8 mouse cellular contexts compared by ENCODE assay signal in the genomic region with DNA sequence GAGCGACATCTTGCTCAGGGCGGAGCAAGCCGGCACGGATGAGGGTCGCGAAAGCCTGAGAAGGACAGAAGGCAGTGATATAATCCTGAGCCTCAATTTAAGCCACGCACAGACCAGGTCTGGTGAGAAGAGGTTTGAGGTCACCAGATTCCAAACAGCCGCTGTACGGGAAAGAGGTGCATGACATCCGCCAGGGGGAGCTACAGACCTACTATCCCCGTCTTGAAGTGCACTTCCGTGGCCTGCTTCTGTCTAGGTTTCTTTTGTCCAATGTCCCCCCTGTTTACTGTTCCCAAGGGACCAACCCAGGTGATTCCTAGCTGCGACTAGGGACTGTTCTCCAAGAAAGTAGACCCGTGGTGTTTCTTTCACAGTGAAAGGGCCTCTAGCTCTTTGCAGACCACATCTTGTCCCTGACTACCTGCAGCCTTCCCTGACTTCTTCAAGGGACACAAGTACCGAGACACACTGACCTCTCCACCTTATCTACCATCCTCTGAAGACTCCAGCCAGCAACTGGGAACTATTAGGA. TPM values are rescaled to one million over a fixed set of nuclear protein-coding genes. Genes with fewer than 3 reads are reported as not detected.
DNase-seq lines count a peak whose midpoint lies in the region; ATAC-seq lines count a peak whose summit lies in the region.

A gene (plus strand): TSS at position 482 of the 532 bp plus-strand sequence.

- no peak within 1 kb of the TSS for H3K4me3 ChIP-seq in hindbrain, embryonic 15.5 days
- peak within 1 kb of the TSS; percentile 35 for H3K4me3 ChIP-seq in macrophage (ENCODE audit: inconsistent target)

- WGBS in hindbrain, embryonic 15.5 days: 11% methylated on average over 15 of the region's 15 CpGs
- WGBS in macrophage (ENCODE audit: missing documents): 13% methylated on average over 15 of the region's 15 CpGs

- no peak for ATAC-seq in hindbrain, embryonic 15.5 days (ENCODE audit: low FRiP score, low read depth)

- peak; percentile 80 for DNase-seq in T-cell, adult 2 months (ENCODE audit: low spot score)
- peak; percentile 87 to 95 for DNase-seq in cerebellum, postnatal 14 days
- DNase-seq in gastrocnemius, adult 18-20 months (ENCODE audit: low spot score): peak; percentile 87
- peak; percentile 54 to 69 for DNase-seq in layer of hippocampus, postnatal 36 days
- DNase-seq in right cerebral cortex, adult 18-20 months: peak; percentile 65
- DNase-seq in urinary bladder, postnatal 10 days (ENCODE audit: low spot score): peak; percentile 56

- no peaks in the 10 kb centered on the region for H3K27me3 ChIP-seq in hindbrain, embryonic 15.5 days

- H3K4me1 ChIP-seq in hindbrain, embryonic 15.5 days (replicated peaks): peaks cover 4% of the 10 kb centered on the region; the same call in 1 of the 2 replicates

- H3K79me2 ChIP-seq in macrophage (ENCODE audit: inconsistent target): peaks cover 18% of the 10 kb centered on the region

- no peak within 1 kb of the TSS for H3K27ac ChIP-seq in hindbrain, embryonic 15.5 days (replicated peaks)
- H3K27ac ChIP-seq in macrophage: peak within 1 kb of the TSS; percentile 86

- H3K9me3 ChIP-seq in hindbrain, embryonic 15.5 days: no peaks in the 10 kb centered on the region

- no peaks in the 10 kb centered on the region for H3K36me3 ChIP-seq in hindbrain, embryonic 15.5 days
- peaks cover 24% of the 10 kb centered on the region for H3K36me3 ChIP-seq in macrophage (ENCODE audit: inconsistent target)

- H3K4me2 ChIP-seq in hindbrain, embryonic 15.5 days: 0 out of 2 replicates have a peak within 1 kb of the TSS, but pooled peaks have one; percentile 21

- no peak within 1 kb of the TSS for H3K9ac ChIP-seq in hindbrain, embryonic 15.5 days

RNA-seq across cellular contexts. Expression of the gene that starts here (rescaled TPM):
- 10 to 100 TPM in 1 of 2 experiments, 1 to 10 TPM in 1; 9.6 to 10.4 TPM for total RNA-seq in gastrocnemius, adult 18-20 months (2021)
- 27.2 and 29.6 TPM in 2 replicates for polyA plus RNA-seq in hindbrain, embryonic 15.5 days (2015; fragmentation: Nextera tagmentation; extraction: Ambion mirVana)
- 10 to 100 TPM; 18.9 to 22.6 TPM for total RNA-seq in layer of hippocampus, postnatal 36 days (2021)
- 10 to 100 TPM; 35.4 to 88.9 (median 46.9) TPM for total RNA-seq in macrophage (2018; cell fraction: chromatin; rRNA removed)
- 10 to 100 TPM in 11 of 26 experiments, 1 to 10 TPM in 15; 6.7 to 12.7 (median 9.4) TPM for total RNA-seq in macrophage (2018; cell fraction: cytosol; rRNA removed)
- 10 to 100 TPM; 21.8 to 40.3 (median 25.2) TPM for total RNA-seq in macrophage (2018; cell fraction: nucleus; rRNA removed)
- 7.6 to 13.0 TPM (median 7.7 TPM) in 3 replicates for polyA plus RNA-seq in macrophage (2018)
